Mouse (Mus musculus): ENCODE data around the gene Dab1. TPM values are rescaled to one million over a fixed set of nuclear protein-coding genes. Genes with fewer than 3 reads are reported as not detected.

Dab1 gene
- polyA plus RNA-seq, 1 experiment: 1.1 TPM

GRCm38 (mm10) chr4:103881641-103882040 is 262.5 kb downstream of the Dab1 start:
- Histone ChIP-seq H3K27me3 (ENCODE audit: control insufficient read depth, insufficient read depth, low read length) (no peaks in the 10 kb centered on the region), H3K27ac (ENCODE audit: control insufficient read depth, insufficient read depth, low read depth, low read length) (no peak overlapping the region), H3K4me3 (ENCODE audit: control insufficient read depth, low read depth, low read length) (no peak overlapping the region), H3K36me3 (ENCODE audit: control insufficient read depth, insufficient read depth, low read length) (no peaks in the 10 kb centered on the region), H3K4me1 (ENCODE audit: control insufficient read depth, insufficient read depth, low read length) (no peaks in the 10 kb centered on the region)
- no peak for TF ChIP-seq CTCF (IDR thresholded peaks at IDR 0.05; ENCODE audit: control insufficient read depth, insufficient read depth, insufficient replicate concordance, low read depth, low read length)
- no peak for TF ChIP-seq POLR2A (IDR thresholded peaks at IDR 0.05; ENCODE audit: control insufficient read depth, low read depth, low read length)

- Histone ChIP-seq H3K27ac (ENCODE audit: control insufficient read depth, insufficient read depth, low read depth, low read length) (no peak overlapping the region), H3K27me3 (ENCODE audit: control insufficient read depth, insufficient read depth, low read length) (no peaks in the 10 kb centered on the region), H3K36me3 (ENCODE audit: control insufficient read depth, insufficient read depth, low read length) (no peaks in the 10 kb centered on the region), H3K4me1 (ENCODE audit: control insufficient read depth, insufficient read depth, low read length) (no peaks in the 10 kb centered on the region), H3K4me3 (ENCODE audit: control insufficient read depth, low read depth, low read length) (no peak overlapping the region)
- TF ChIP-seq POLR2A (IDR thresholded peaks at IDR 0.05; ENCODE audit: control insufficient read depth, low read depth, low read length) (no peak), CTCF (IDR thresholded peaks at IDR 0.05; ENCODE audit: control insufficient read depth, insufficient read depth, insufficient replicate concordance, low read depth, low read length) (no peak)
Measured at GRCm38 (mm10) chr4:103888086-103888485, 268.9 kb downstream of the Dab1 start.

GRCm38 (mm10) chr4:103889110-103889509 is 270.0 kb downstream of the Dab1 start:
- Histone ChIP-seq H3K4me3 (ENCODE audit: control insufficient read depth, low read depth, low read length) (no peak overlapping the region), H3K4me1 (ENCODE audit: control insufficient read depth, insufficient read depth, low read length) (no peaks in the 10 kb centered on the region), H3K27ac (ENCODE audit: control insufficient read depth, insufficient read depth, low read depth, low read length) (no peak overlapping the region), H3K36me3 (ENCODE audit: control insufficient read depth, insufficient read depth, low read length) (no peaks in the 10 kb centered on the region), H3K27me3 (ENCODE audit: control insufficient read depth, insufficient read depth, low read length) (no peaks in the 10 kb centered on the region)
- TF ChIP-seq CTCF (IDR thresholded peaks at IDR 0.05; ENCODE audit: control insufficient read depth, insufficient read depth, insufficient replicate concordance, low read depth, low read length) (no peak), POLR2A (IDR thresholded peaks at IDR 0.05; ENCODE audit: control insufficient read depth, low read depth, low read length) (no peak)

GRCm38 (mm10) chr4:103896806-103897205 is 277.6 kb downstream of the Dab1 start:
- no peak for TF ChIP-seq CTCF (IDR thresholded peaks at IDR 0.05; ENCODE audit: control insufficient read depth, insufficient read depth, insufficient replicate concordance, low read depth, low read length)
- TF ChIP-seq POLR2A (IDR thresholded peaks at IDR 0.05; ENCODE audit: control insufficient read depth, low read depth, low read length): no peak
- H3K36me3 ChIP-seq (ENCODE audit: control insufficient read depth, insufficient read depth, low read length): no peaks in the 10 kb centered on the region
- H3K4me3 ChIP-seq (ENCODE audit: control insufficient read depth, low read depth, low read length): no peak overlapping the region
- no peaks in the 10 kb centered on the region for H3K4me1 ChIP-seq (ENCODE audit: control insufficient read depth, insufficient read depth, low read length)
- H3K27ac ChIP-seq (ENCODE audit: control insufficient read depth, insufficient read depth, low read depth, low read length): no peak overlapping the region
- H3K27me3 ChIP-seq (ENCODE audit: control insufficient read depth, insufficient read depth, low read length): no peaks in the 10 kb centered on the region

- no peak for TF ChIP-seq POLR2A (IDR thresholded peaks at IDR 0.05; ENCODE audit: control insufficient read depth, low read depth, low read length)
- TF ChIP-seq CTCF (IDR thresholded peaks at IDR 0.05; ENCODE audit: control insufficient read depth, insufficient read depth, insufficient replicate concordance, low read depth, low read length): no peak
- H3K27ac ChIP-seq (ENCODE audit: control insufficient read depth, insufficient read depth, low read depth, low read length): no peak overlapping the region
- no peak overlapping the region for H3K4me3 ChIP-seq (ENCODE audit: control insufficient read depth, low read depth, low read length)
- no peaks in the 10 kb centered on the region for H3K4me1 ChIP-seq (ENCODE audit: control insufficient read depth, insufficient read depth, low read length)
- no peaks in the 10 kb centered on the region for H3K36me3 ChIP-seq (ENCODE audit: control insufficient read depth, insufficient read depth, low read length)
- H3K27me3 ChIP-seq (ENCODE audit: control insufficient read depth, insufficient read depth, low read length): no peaks in the 10 kb centered on the region
Measured at GRCm38 (mm10) chr4:103897702-103898101, 278.5 kb downstream of the Dab1 start.

GRCm38 (mm10) chr4:103911441-103911840 is 292.3 kb downstream of the Dab1 start:
- H3K27ac ChIP-seq (ENCODE audit: control insufficient read depth, insufficient read depth, low read depth, low read length): no peak overlapping the region
- no peaks in the 10 kb centered on the region for H3K27me3 ChIP-seq (ENCODE audit: control insufficient read depth, insufficient read depth, low read length)
- no peaks in the 10 kb centered on the region for H3K36me3 ChIP-seq (ENCODE audit: control insufficient read depth, insufficient read depth, low read length)
- no peaks in the 10 kb centered on the region for H3K4me1 ChIP-seq (ENCODE audit: control insufficient read depth, insufficient read depth, low read length)
- TF ChIP-seq POLR2A (IDR thresholded peaks at IDR 0.05; ENCODE audit: control insufficient read depth, low read depth, low read length) (no peak), CTCF (IDR thresholded peaks at IDR 0.05; ENCODE audit: control insufficient read depth, insufficient read depth, insufficient replicate concordance, low read depth, low read length) (no peak)
- H3K4me3 ChIP-seq (ENCODE audit: control insufficient read depth, low read depth, low read length): no peak overlapping the region

GRCm38 (mm10) chr4:103912071-103912470 is 292.9 kb downstream of the Dab1 start:
- Histone ChIP-seq H3K27me3 (ENCODE audit: control insufficient read depth, insufficient read depth, low read length) (no peaks in the 10 kb centered on the region), H3K4me1 (ENCODE audit: control insufficient read depth, insufficient read depth, low read length) (no peaks in the 10 kb centered on the region), H3K4me3 (ENCODE audit: control insufficient read depth, low read depth, low read length) (no peak overlapping the region), H3K27ac (ENCODE audit: control insufficient read depth, insufficient read depth, low read depth, low read length) (no peak overlapping the region), H3K36me3 (ENCODE audit: control insufficient read depth, insufficient read depth, low read length) (no peaks in the 10 kb centered on the region)
- no peak for TF ChIP-seq CTCF (IDR thresholded peaks at IDR 0.05; ENCODE audit: control insufficient read depth, insufficient read depth, insufficient replicate concordance, low read depth, low read length)
- no peak for TF ChIP-seq POLR2A (IDR thresholded peaks at IDR 0.05; ENCODE audit: control insufficient read depth, low read depth, low read length)

- no peak overlapping the region for H3K4me3 ChIP-seq (ENCODE audit: control insufficient read depth, low read depth, low read length)
- no peaks in the 10 kb centered on the region for H3K27me3 ChIP-seq (ENCODE audit: control insufficient read depth, insufficient read depth, low read length)
- no peaks in the 10 kb centered on the region for H3K4me1 ChIP-seq (ENCODE audit: control insufficient read depth, insufficient read depth, low read length)
- no peak overlapping the region for H3K27ac ChIP-seq (ENCODE audit: control insufficient read depth, insufficient read depth, low read depth, low read length)
- no peak for TF ChIP-seq POLR2A (IDR thresholded peaks at IDR 0.05; ENCODE audit: control insufficient read depth, low read depth, low read length)
- no peak for TF ChIP-seq CTCF (IDR thresholded peaks at IDR 0.05; ENCODE audit: control insufficient read depth, insufficient read depth, insufficient replicate concordance, low read depth, low read length)
- no peaks in the 10 kb centered on the region for H3K36me3 ChIP-seq (ENCODE audit: control insufficient read depth, insufficient read depth, low read length)
Measured at GRCm38 (mm10) chr4:103922431-103922931, 303.3 kb downstream of the Dab1 start.
